Mouse (Mus musculus): ENCODE measurements around the gene Rab37. TPM values are rescaled to one million over a fixed set of nuclear protein-coding genes. Genes with fewer than 3 reads are reported as not detected.

The Rab37 gene
- polyA plus RNA-seq, 1 experiment, result 0.07 TPM

DNA sequence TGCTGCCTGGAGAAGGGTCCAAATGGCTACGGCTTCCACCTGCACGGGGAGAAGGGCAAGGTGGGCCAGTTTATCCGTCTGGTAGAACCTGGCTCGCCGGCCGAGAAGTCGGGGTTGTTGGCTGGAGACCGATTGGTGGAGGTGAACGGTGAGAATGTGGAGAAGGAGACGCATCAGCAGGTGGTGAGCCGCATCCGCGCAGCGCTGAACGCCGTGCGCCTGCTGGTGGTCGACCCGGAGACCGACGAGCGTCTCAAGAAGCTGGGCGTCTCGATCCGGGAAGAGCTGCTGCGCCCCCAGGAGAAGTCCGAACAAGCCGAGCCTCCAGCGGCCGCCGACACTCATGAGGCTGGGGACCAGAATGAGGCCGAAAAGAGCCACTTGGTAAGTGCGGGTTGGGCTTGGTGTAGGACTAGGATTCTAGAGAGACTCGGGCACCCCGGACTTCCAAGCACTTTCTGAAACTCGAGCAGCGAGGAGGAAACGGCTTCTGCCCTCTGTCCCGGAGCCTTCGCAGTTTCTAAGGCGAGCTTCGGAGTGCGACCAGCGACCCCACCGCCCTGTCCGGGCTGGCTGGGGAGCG lies 72.4 kb downstream of the Rab37 start:
- Histone ChIP-seq H3K79me2 (ENCODE audit: control insufficient read depth, insufficient read depth) (peaks cover 10% of the 10 kb centered on the region), H3K36me3 (ENCODE audit: control insufficient read depth, insufficient read depth) (no peaks in the 10 kb centered on the region), H3K27me3 (ENCODE audit: control insufficient read depth, insufficient read depth, insufficient read length) (no peaks in the 10 kb centered on the region), H3K79me3 (ENCODE audit: low read depth) (peaks cover 1% of the 10 kb centered on the region), H3ac (ENCODE audit: control insufficient read depth, insufficient read length, low read depth) (peak overlapping the region; percentile 61), H3K4me3 (ENCODE audit: insufficient read depth, poor library complexity, severe bottlenecking) (peak overlapping the region; percentile 57)
- TF ChIP-seq MYOD1 (IDR thresholded peaks at IDR 0.05; ENCODE audit: control insufficient read depth, insufficient read length, low read depth) (no peak), FOSL1 (IDR thresholded peaks at IDR 0.05; ENCODE audit: insufficient read depth, low read length, poor library complexity, severe bottlenecking) (no peak), CTCF (IDR thresholded peaks at IDR 0.05; ENCODE audit: control insufficient read depth, insufficient read depth, insufficient read length) (no peak), USF1 (IDR thresholded peaks at IDR 0.05; ENCODE audit: low read depth) (no peak), CEBPB (IDR thresholded peaks at IDR 0.05; ENCODE audit: low read depth) (no peak), MYOG (IDR thresholded peaks at IDR 0.05; ENCODE audit: control insufficient read depth, extremely low read depth, insufficient read length) (no peak), MAX (IDR thresholded peaks at IDR 0.05) (no peak)

DNA sequence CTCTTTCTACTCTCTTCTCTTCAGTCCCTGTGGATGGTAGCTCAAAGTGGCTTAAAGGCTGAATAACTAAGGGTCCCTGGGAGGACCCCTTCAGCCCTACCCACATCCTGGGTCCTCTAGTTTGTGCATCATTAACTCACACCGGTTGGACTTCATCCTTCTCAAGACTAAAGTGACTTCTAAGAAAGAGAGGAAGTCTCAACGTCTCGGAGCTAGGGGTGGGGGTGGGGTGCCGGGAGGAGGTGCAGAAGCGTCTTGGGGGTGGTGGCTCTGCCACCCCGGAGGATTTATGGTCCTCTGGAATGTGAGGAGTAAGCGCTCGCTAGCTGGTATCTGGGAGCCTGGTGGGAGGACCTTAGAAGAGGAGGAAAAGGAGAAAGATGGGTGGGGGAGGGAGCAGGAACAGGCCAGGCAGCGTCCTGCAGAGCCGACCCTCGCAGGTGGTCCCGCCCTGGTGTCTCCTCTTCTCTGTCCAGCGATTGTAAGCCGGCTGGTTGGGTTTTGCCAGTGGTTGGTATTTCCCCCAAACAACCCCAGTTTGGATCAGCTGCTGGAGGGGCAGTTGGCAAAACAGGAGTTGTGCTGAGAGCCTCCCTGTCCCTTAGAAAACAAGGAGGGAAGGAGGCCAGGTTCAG lies 73.2 kb downstream of the Rab37 start:
- Histone ChIP-seq H3K79me3 (ENCODE audit: low read depth) (peaks cover 1% of the 10 kb centered on the region), H3K79me2 (ENCODE audit: control insufficient read depth, insufficient read depth) (peaks cover 10% of the 10 kb centered on the region), H3K27me3 (ENCODE audit: control insufficient read depth, insufficient read depth, insufficient read length) (no peaks in the 10 kb centered on the region), H3K4me3 (ENCODE audit: insufficient read depth, poor library complexity, severe bottlenecking) (peak overlapping the region; percentile 57), H3K36me3 (ENCODE audit: control insufficient read depth, insufficient read depth) (no peaks in the 10 kb centered on the region), H3ac (ENCODE audit: control insufficient read depth, insufficient read length, low read depth) (peak overlapping the region; percentile 53)
- TF ChIP-seq MYOD1 (IDR thresholded peaks at IDR 0.05; ENCODE audit: control insufficient read depth, insufficient read length, low read depth) (no peak), FOSL1 (IDR thresholded peaks at IDR 0.05; ENCODE audit: insufficient read depth, low read length, poor library complexity, severe bottlenecking) (no peak), MYOG (IDR thresholded peaks at IDR 0.05; ENCODE audit: control insufficient read depth, extremely low read depth, insufficient read length) (no peak), USF1 (IDR thresholded peaks at IDR 0.05; ENCODE audit: low read depth) (no peak), CTCF (IDR thresholded peaks at IDR 0.05; ENCODE audit: control insufficient read depth, insufficient read depth, insufficient read length) (no peak), MAX (IDR thresholded peaks at IDR 0.05) (no peak), CEBPB (IDR thresholded peaks at IDR 0.05; ENCODE audit: low read depth) (no peak)

DNA sequence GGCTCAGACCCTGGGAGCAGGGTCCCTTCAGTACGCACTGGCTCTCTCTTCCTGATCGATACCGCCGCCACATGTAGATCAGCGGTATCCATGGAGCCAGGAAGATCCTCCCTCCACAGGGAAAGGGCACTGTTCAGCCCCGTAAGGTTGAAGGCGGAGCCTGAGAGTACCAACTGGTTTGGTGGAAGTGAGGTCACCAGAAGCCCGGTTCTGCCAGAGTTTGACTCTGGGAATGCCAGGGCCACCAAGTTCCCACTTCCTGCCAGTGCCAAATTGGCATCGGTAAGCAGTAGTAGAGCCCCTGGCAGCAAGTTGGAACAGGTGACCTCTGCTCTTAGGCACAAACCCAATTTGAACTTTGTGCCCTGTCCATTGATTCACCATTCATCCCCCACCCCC lies 73.7 kb downstream of the Rab37 start:
- Histone ChIP-seq H3K27me3 (ENCODE audit: control insufficient read depth, insufficient read depth, insufficient read length) (no peaks in the 10 kb centered on the region), H3K4me3 (ENCODE audit: insufficient read depth, poor library complexity, severe bottlenecking) (peak overlapping the region; percentile 57), H3ac (ENCODE audit: control insufficient read depth, insufficient read length, low read depth) (peak overlapping the region; percentile 53), H3K79me3 (ENCODE audit: low read depth) (peaks cover 1% of the 10 kb centered on the region), H3K36me3 (ENCODE audit: control insufficient read depth, insufficient read depth) (no peaks in the 10 kb centered on the region), H3K79me2 (ENCODE audit: control insufficient read depth, insufficient read depth) (peaks cover 10% of the 10 kb centered on the region)
- TF ChIP-seq MYOD1 (IDR thresholded peaks at IDR 0.05; ENCODE audit: control insufficient read depth, insufficient read length, low read depth) (no peak), CTCF (IDR thresholded peaks at IDR 0.05; ENCODE audit: control insufficient read depth, insufficient read depth, insufficient read length) (no peak)

DNA sequence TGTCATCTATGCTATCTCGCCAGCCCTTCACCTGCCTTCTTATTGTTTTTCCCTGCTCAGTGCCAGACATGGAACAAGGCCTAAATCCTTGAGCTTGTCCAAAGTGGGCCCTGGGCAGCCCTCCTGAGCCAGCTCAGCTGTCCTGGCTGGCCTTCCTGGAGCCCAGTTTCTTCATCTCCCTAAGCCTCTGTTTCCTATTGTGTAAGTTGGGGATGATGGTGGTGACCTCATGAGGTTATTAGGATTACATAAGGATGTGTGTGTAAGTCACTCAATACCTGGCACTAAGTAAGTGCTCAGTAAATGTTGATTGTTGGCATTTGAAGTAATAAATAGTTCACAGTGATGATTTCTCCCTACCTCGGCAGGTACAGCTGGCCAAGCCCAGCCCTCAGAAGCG lies 75.5 kb downstream of the Rab37 start:
- TF ChIP-seq MAX (IDR thresholded peaks at IDR 0.05) (no peak), MYOD1 (IDR thresholded peaks at IDR 0.05; ENCODE audit: control insufficient read depth, insufficient read length, low read depth) (no peak), FOSL1 (IDR thresholded peaks at IDR 0.05; ENCODE audit: insufficient read depth, low read length, poor library complexity, severe bottlenecking) (no peak), MYOG (IDR thresholded peaks at IDR 0.05; ENCODE audit: control insufficient read depth, extremely low read depth, insufficient read length) (no peak), USF1 (IDR thresholded peaks at IDR 0.05; ENCODE audit: low read depth) (no peak)
- no peaks in the 10 kb centered on the region for H3K27me3 ChIP-seq (ENCODE audit: control insufficient read depth, insufficient read depth, insufficient read length)

DNA sequence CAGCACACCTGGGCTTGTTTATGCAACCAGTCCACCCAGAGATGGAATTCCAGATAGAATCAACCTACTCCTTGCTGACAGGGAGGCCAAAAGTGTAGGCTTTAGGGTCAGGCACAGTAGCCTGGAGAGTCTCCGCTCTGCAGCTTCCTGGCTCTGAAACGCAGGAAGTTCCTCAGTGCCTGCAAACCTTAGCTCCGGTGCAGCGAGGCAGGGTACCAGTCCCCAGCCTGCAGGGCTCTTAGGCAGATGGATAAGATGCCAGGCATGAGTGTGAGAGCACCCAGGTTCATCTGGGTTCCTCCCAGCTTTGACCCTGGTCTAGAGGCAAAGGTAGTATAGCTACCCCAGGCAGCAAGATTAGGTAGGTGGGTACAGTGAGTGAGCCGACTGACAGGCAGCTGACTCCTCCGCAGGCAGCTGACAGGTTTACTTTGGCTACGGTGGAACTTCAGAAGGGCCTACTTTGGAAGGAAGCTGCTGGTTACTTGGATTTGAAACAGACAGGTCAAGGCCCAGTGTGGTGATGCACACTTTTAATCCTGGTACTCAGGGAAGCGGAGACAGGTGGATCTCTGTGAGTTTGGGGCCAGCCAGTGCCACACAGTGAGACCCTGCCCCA lies 76.5 kb downstream of the Rab37 start:
- Histone ChIP-seq H3K4me3 (ENCODE audit: insufficient read depth, poor library complexity, severe bottlenecking) (no peak overlapping the region), H3K79me2 (ENCODE audit: control insufficient read depth, insufficient read depth) (peaks cover 10% of the 10 kb centered on the region), H3K27me3 (ENCODE audit: control insufficient read depth, insufficient read depth, insufficient read length) (no peaks in the 10 kb centered on the region), H3ac (ENCODE audit: control insufficient read depth, insufficient read length, low read depth) (no peak overlapping the region), H3K36me3 (ENCODE audit: control insufficient read depth, insufficient read depth) (no peaks in the 10 kb centered on the region), H3K79me3 (ENCODE audit: low read depth) (peaks cover 1% of the 10 kb centered on the region)
- TF ChIP-seq MYOG (IDR thresholded peaks at IDR 0.05; ENCODE audit: control insufficient read depth, extremely low read depth, insufficient read length) (no peak), USF1 (IDR thresholded peaks at IDR 0.05; ENCODE audit: low read depth) (no peak), CTCF (IDR thresholded peaks at IDR 0.05; ENCODE audit: control insufficient read depth, insufficient read depth, insufficient read length) (no peak), FOSL1 (IDR thresholded peaks at IDR 0.05; ENCODE audit: insufficient read depth, low read length, poor library complexity, severe bottlenecking) (no peak), CEBPB (IDR thresholded peaks at IDR 0.05; ENCODE audit: low read depth) (no peak), MAX (IDR thresholded peaks at IDR 0.05) (no peak), MYOD1 (IDR thresholded peaks at IDR 0.05; ENCODE audit: control insufficient read depth, insufficient read length, low read depth) (no peak)

More for the DNA sequence above, 75.5 kb downstream of the Rab37 start:
- Histone ChIP-seq H3K36me3 (ENCODE audit: control insufficient read depth, insufficient read depth) (no peaks in the 10 kb centered on the region), H3ac (ENCODE audit: control insufficient read depth, insufficient read length, low read depth) (no peak overlapping the region), H3K79me3 (ENCODE audit: low read depth) (peaks cover 1% of the 10 kb centered on the region), H3K4me3 (ENCODE audit: insufficient read depth, poor library complexity, severe bottlenecking) (no peak overlapping the region), H3K79me2 (ENCODE audit: control insufficient read depth, insufficient read depth) (peaks cover 10% of the 10 kb centered on the region)
